Mouse (Mus musculus) midbrain, embryonic 16.5 days (tissue): ENCODE measurements around the gene N4bp1. TPM values are rescaled to one million over a fixed set of nuclear protein-coding genes. Genes with fewer than 3 reads are reported as not detected.

ENCODE experiments used
- ATAC-seq: fragments of 200-750 bp; cut with Nextera tagmentation; 2 replicates; pipeline ENCODE4 v1.8.0; 2017; ENCODE audit warnings: moderate TSS enrichment
- H3K27ac ChIP-seq: fragments of 300-500 bp; sonication (generic); 2 replicates; pipeline ENCODE4 v1.5.1; 2014; ENCODE audit warnings: mild to moderate bottlenecking, low read length, mixed read lengths
- H3K27me3 ChIP-seq: fragments of 300-500 bp; sonication (generic); 2 replicates; pipeline ENCODE4 v1.6.1; 2014; ENCODE audit warnings: low read depth, low read length, mixed read lengths; ENCODE audit not compliant: control insufficient read depth, insufficient read depth
- H3K36me3 ChIP-seq: fragments of 300-500 bp; sonication (generic); 2 replicates; pipeline ENCODE4 v1.6.1; 2014; ENCODE audit warnings: mild to moderate bottlenecking, low read length, moderate library complexity, mixed read lengths; ENCODE audit not compliant: control insufficient read depth, insufficient read depth
- H3K4me1 ChIP-seq: fragments of 300-500 bp; sonication (generic); 2 replicates; pipeline ENCODE4 v1.6.1; 2014; ENCODE audit warnings: mild to moderate bottlenecking, low read length, mixed read lengths; ENCODE audit not compliant: control insufficient read depth, insufficient read depth
- H3K4me2 ChIP-seq: fragments of 300-500 bp; sonication (generic); 2 replicates; pipeline ENCODE4 v1.6.1; 2014; ENCODE audit warnings: mild to moderate bottlenecking, low read length, mixed read lengths
- H3K4me3 ChIP-seq: fragments of 300-500 bp; sonication (generic); 2 replicates; pipeline ENCODE4 v1.5.1; 2014; ENCODE audit warnings: low read depth, mild to moderate bottlenecking, low read length, moderate library complexity, mixed read lengths
- H3K9ac ChIP-seq: fragments of 300-500 bp; sonication (generic); 2 replicates; pipeline ENCODE4 v1.6.1; 2014; ENCODE audit warnings: low read depth, low read length, mixed read lengths
- H3K9me3 ChIP-seq: fragments of 300-500 bp; sonication (generic); replicated peaks from 2 replicates; pipeline ENCODE4 v1.6.1; 2014; ENCODE audit warnings: mild to moderate bottlenecking, low read length, mixed read lengths; ENCODE audit not compliant: control insufficient read depth, poor library complexity, severe bottlenecking
- WGBS: fragments of 180-500 bp; shearing (Covaris S2); extraction: QIAGEN DNeasy Blood & Tissue Kit; methylation state at CpG from one replicate; pipeline ENCODE4 v1.1.7; 2014; 5-methylcytosine and 5-hydroxymethylcytosine counted together
- polyA plus RNA-seq: library from polyadenylated mRNA; unstranded; fragments of >200 nt; fragmentation: Nextera tagmentation; extraction: Ambion mirVana; gene quantifications from 2 replicates; pipeline ENCODE4 v1.2.1, GENCODE M21; 2015

The N4bp1 gene
- polyA plus RNA-seq, 1 experiment from 2014 or later: 9.2 TPM

DNA sequence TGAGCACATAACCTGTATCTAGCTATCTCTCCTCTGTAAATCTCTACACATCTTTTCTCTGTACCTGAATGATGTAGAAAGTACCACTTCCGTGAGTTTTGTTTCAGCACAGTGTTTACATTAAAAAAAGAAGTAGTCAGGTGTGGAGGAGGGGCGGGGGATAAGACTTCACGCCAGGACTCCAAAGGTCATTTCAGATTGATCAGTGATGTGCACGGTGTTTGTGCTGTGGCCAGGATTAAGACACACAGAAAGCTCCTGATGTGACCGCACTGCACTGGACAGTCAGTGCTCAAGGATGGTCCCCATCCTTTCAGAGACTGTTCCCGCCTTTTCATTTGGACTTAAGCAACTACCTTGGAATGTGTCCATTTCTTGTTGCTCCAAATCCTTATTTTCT is 124.3 kb downstream of the N4bp1 start:
- no peak overlapping the region for H3K4me3 ChIP-seq
- H3K9me3 ChIP-seq: no peaks in the 10 kb centered on the region
- ATAC-seq: no peak
- H3K27ac ChIP-seq: no peak overlapping the region
- H3K27me3 ChIP-seq: no peaks in the 10 kb centered on the region
- no peaks in the 10 kb centered on the region for H3K36me3 ChIP-seq
- 57% methylated on average over 6 of the region's 6 CpGs for WGBS
- H3K9ac ChIP-seq: no peak overlapping the region
- H3K4me2 ChIP-seq: no peak overlapping the region
- H3K4me1 ChIP-seq: 0 out of 2 replicates have a peak, but pooled peaks cover 3% of the 10 kb centered on the region

DNA sequence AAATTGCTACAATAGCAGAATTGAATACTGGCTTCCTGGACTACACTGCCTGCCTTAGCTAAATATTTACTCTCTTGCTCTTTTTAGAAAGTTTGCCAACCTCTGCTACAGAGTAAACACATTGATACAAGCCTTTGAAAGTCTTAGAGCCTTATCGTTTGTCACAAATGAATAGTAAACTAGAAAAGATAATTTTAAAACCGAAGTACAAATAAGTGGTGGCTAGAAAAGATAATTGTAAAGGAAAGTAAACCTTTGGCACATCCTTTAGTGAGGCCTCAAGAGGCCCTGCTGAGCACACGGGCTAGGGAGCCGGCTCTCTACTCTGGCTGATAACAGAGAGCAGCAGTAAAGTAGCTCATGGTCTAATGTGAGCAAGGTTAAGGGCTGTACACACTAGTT is 126.0 kb downstream of the N4bp1 start:
- Histone ChIP-seq H3K9ac (no peak overlapping the region), H3K4me1 (0 out of 2 replicates have a peak, but pooled peaks cover 3% of the 10 kb centered on the region), H3K27me3 (no peaks in the 10 kb centered on the region), H3K4me3 (no peak overlapping the region), H3K4me2 (no peak overlapping the region), H3K36me3 (no peaks in the 10 kb centered on the region), H3K27ac (no peak overlapping the region), H3K9me3 (no peaks in the 10 kb centered on the region)
- no peak for ATAC-seq
- WGBS: 60% methylated on average over 4 of the region's 4 CpGs

- Histone ChIP-seq H3K27me3 (no peaks in the 10 kb centered on the region), H3K4me3 (no peak overlapping the region), H3K36me3 (no peaks in the 10 kb centered on the region), H3K4me2 (no peak overlapping the region), H3K4me1 (0 out of 2 replicates have a peak, but pooled peaks cover 3% of the 10 kb centered on the region), H3K27ac (no peak overlapping the region), H3K9me3 (no peaks in the 10 kb centered on the region), H3K9ac (no peak overlapping the region)
- 79% methylated on average over 3 of the region's 3 CpGs for WGBS
- no peak for ATAC-seq
Measured at GRCm38 (mm10) chr8:86758651-86759050, 126.4 kb downstream of the N4bp1 start.

Other genes with a start within 250 kb of the N4bp1 start
- 5.5 and 6.8 TPM in 2 replicates for gene Gm10638, start 139.6 kb downstream of the N4bp1 start, polyA plus RNA-seq
- 71.9 and 79.0 TPM in 2 replicates for gene Siah1a, start 139.3 kb downstream of the N4bp1 start, polyA plus RNA-seq